Mouse (Mus musculus): ENCODE data around the gene Zdhhc14. TPM values are rescaled to one million over a fixed set of nuclear protein-coding genes. Genes with fewer than 3 reads are reported as not detected.

Zdhhc14 gene
- polyA plus RNA-seq, 1 experiment from 2014 or later, result 0.60 TPM

- Histone ChIP-seq H3K9ac (ENCODE audit: low read length) (no peak overlapping the region), H3K36me3 (ENCODE audit: control insufficient read depth, insufficient read depth, low read length) (no peaks in the 10 kb centered on the region), H3K9me3 (ENCODE audit: control insufficient read depth, low read length) (no peaks in the 10 kb centered on the region), H3K27ac (ENCODE audit: low read length) (no peak overlapping the region), H3K4me2 (ENCODE audit: low read depth, low read length) (no peak overlapping the region), H3K27me3 (ENCODE audit: control insufficient read depth, insufficient read depth, low read depth, low read length) (no peaks in the 10 kb centered on the region), H3K4me3 (ENCODE audit: low read length) (no peak overlapping the region), H3K4me1 (replicated peaks; ENCODE audit: control insufficient read depth, insufficient read depth, low read length) (no peaks in the 10 kb centered on the region)
- WGBS, result 82% methylated on average over 4 of the region's 4 CpGs
- ATAC-seq (ENCODE audit: low read depth), result no peak
Measured at GRCm38 (mm10) chr17:5650124-5650523, 157.8 kb downstream of the Zdhhc14 start.

GRCm38 (mm10) chr17:5650642-5651041 lies 158.3 kb downstream of the Zdhhc14 start:
- H3K4me3 ChIP-seq (ENCODE audit: low read length), result no peak overlapping the region
- no peak for ATAC-seq (ENCODE audit: low read depth)

GRCm38 (mm10) chr17:5651551-5651950 lies 159.2 kb downstream of the Zdhhc14 start:
- Histone ChIP-seq H3K4me2 (ENCODE audit: low read depth, low read length) (no peak overlapping the region), H3K9me3 (ENCODE audit: control insufficient read depth, low read length) (no peaks in the 10 kb centered on the region), H3K9ac (ENCODE audit: low read length) (no peak overlapping the region), H3K4me3 (ENCODE audit: low read length) (no peak overlapping the region), H3K36me3 (ENCODE audit: control insufficient read depth, insufficient read depth, low read length) (no peaks in the 10 kb centered on the region), H3K27ac (ENCODE audit: low read length) (no peak overlapping the region), H3K4me1 (replicated peaks; ENCODE audit: control insufficient read depth, insufficient read depth, low read length) (no peaks in the 10 kb centered on the region), H3K27me3 (ENCODE audit: control insufficient read depth, insufficient read depth, low read depth, low read length) (no peaks in the 10 kb centered on the region)
- no peak for ATAC-seq (ENCODE audit: low read depth)
- WGBS, result 70% methylated on average over 4 of the region's 4 CpGs

More at GRCm38 (mm10) chr17:5650642-5651041, 158.3 kb downstream of the Zdhhc14 start:
- Histone ChIP-seq H3K4me2 (ENCODE audit: low read depth, low read length) (no peak overlapping the region), H3K9me3 (ENCODE audit: control insufficient read depth, low read length) (no peaks in the 10 kb centered on the region), H3K27ac (ENCODE audit: low read length) (no peak overlapping the region), H3K9ac (ENCODE audit: low read length) (no peak overlapping the region), H3K36me3 (ENCODE audit: control insufficient read depth, insufficient read depth, low read length) (no peaks in the 10 kb centered on the region), H3K4me1 (replicated peaks; ENCODE audit: control insufficient read depth, insufficient read depth, low read length) (no peaks in the 10 kb centered on the region), H3K27me3 (ENCODE audit: control insufficient read depth, insufficient read depth, low read depth, low read length) (no peaks in the 10 kb centered on the region)
- WGBS, result 59% methylated on average over 4 of the region's 4 CpGs

- Histone ChIP-seq H3K4me1 (replicated peaks; ENCODE audit: control insufficient read depth, insufficient read depth, low read length) (no peaks in the 10 kb centered on the region), H3K9ac (ENCODE audit: low read length) (no peak overlapping the region), H3K9me3 (ENCODE audit: control insufficient read depth, low read length) (no peaks in the 10 kb centered on the region), H3K27me3 (ENCODE audit: control insufficient read depth, insufficient read depth, low read depth, low read length) (no peaks in the 10 kb centered on the region), H3K4me3 (ENCODE audit: low read length) (no peak overlapping the region), H3K27ac (ENCODE audit: low read length) (no peak overlapping the region), H3K36me3 (ENCODE audit: control insufficient read depth, insufficient read depth, low read length) (no peaks in the 10 kb centered on the region), H3K4me2 (ENCODE audit: low read depth, low read length) (no peak overlapping the region)
- 78% methylated on average over 9 of the region's 9 CpGs for WGBS
- no peak for ATAC-seq (ENCODE audit: low read depth)
Measured at GRCm38 (mm10) chr17:5653981-5654380, 161.6 kb downstream of the Zdhhc14 start.

- no peaks in the 10 kb centered on the region for H3K9me3 ChIP-seq (ENCODE audit: control insufficient read depth, low read length)
- no peaks in the 10 kb centered on the region for H3K36me3 ChIP-seq (ENCODE audit: control insufficient read depth, insufficient read depth, low read length)
- H3K4me2 ChIP-seq (ENCODE audit: low read depth, low read length), result no peak overlapping the region
- no peak overlapping the region for H3K27ac ChIP-seq (ENCODE audit: low read length)
- H3K9ac ChIP-seq (ENCODE audit: low read length), result no peak overlapping the region
- H3K4me1 ChIP-seq (replicated peaks; ENCODE audit: control insufficient read depth, insufficient read depth, low read length), result no peaks in the 10 kb centered on the region
- WGBS, result 79% methylated on average over 4 of the region's 4 CpGs
- no peak for ATAC-seq (ENCODE audit: low read depth)
- no peak overlapping the region for H3K4me3 ChIP-seq (ENCODE audit: low read length)
- no peaks in the 10 kb centered on the region for H3K27me3 ChIP-seq (ENCODE audit: control insufficient read depth, insufficient read depth, low read depth, low read length)
Measured at GRCm38 (mm10) chr17:5655536-5655935, 163.2 kb downstream of the Zdhhc14 start.

- 63% methylated on average over 8 of the region's 8 CpGs for WGBS
- ATAC-seq (ENCODE audit: low read depth), result no peak
Measured at GRCm38 (mm10) chr17:5660317-5661080, 168.1 kb downstream of the Zdhhc14 start.

GRCm38 (mm10) chr17:5666652-5667051 lies 174.3 kb downstream of the Zdhhc14 start:
- no peak for ATAC-seq (ENCODE audit: low read depth)
- 64% methylated on average over 8 of the region's 8 CpGs for WGBS
- Histone ChIP-seq H3K4me3 (ENCODE audit: low read length) (no peak overlapping the region), H3K4me1 (replicated peaks; ENCODE audit: control insufficient read depth, insufficient read depth, low read length) (no peaks in the 10 kb centered on the region), H3K27ac (ENCODE audit: low read length) (no peak overlapping the region), H3K9me3 (ENCODE audit: control insufficient read depth, low read length) (no peaks in the 10 kb centered on the region), H3K36me3 (ENCODE audit: control insufficient read depth, insufficient read depth, low read length) (no peaks in the 10 kb centered on the region), H3K27me3 (ENCODE audit: control insufficient read depth, insufficient read depth, low read depth, low read length) (no peaks in the 10 kb centered on the region), H3K9ac (ENCODE audit: low read length) (no peak overlapping the region), H3K4me2 (ENCODE audit: low read depth, low read length) (no peak overlapping the region)

More at GRCm38 (mm10) chr17:5660317-5661080, 168.1 kb downstream of the Zdhhc14 start:
- Histone ChIP-seq H3K9me3 (ENCODE audit: control insufficient read depth, low read length) (no peaks in the 10 kb centered on the region), H3K4me1 (replicated peaks; ENCODE audit: control insufficient read depth, insufficient read depth, low read length) (no peaks in the 10 kb centered on the region), H3K27ac (ENCODE audit: low read length) (no peak overlapping the region), H3K4me3 (ENCODE audit: low read length) (no peak overlapping the region), H3K9ac (ENCODE audit: low read length) (no peak overlapping the region), H3K4me2 (ENCODE audit: low read depth, low read length) (no peak overlapping the region), H3K27me3 (ENCODE audit: control insufficient read depth, insufficient read depth, low read depth, low read length) (no peaks in the 10 kb centered on the region), H3K36me3 (ENCODE audit: control insufficient read depth, insufficient read depth, low read length) (no peaks in the 10 kb centered on the region)

GRCm38 (mm10) chr17:5668456-5668855 lies 176.1 kb downstream of the Zdhhc14 start:
- WGBS, result 29% methylated on average over 3 of the region's 3 CpGs
- Histone ChIP-seq H3K9me3 (ENCODE audit: control insufficient read depth, low read length) (no peaks in the 10 kb centered on the region), H3K4me2 (ENCODE audit: low read depth, low read length) (no peak overlapping the region), H3K36me3 (ENCODE audit: control insufficient read depth, insufficient read depth, low read length) (no peaks in the 10 kb centered on the region), H3K4me3 (ENCODE audit: low read length) (no peak overlapping the region), H3K27ac (ENCODE audit: low read length) (no peak overlapping the region), H3K9ac (ENCODE audit: low read length) (no peak overlapping the region), H3K4me1 (replicated peaks; ENCODE audit: control insufficient read depth, insufficient read depth, low read length) (no peaks in the 10 kb centered on the region), H3K27me3 (ENCODE audit: control insufficient read depth, insufficient read depth, low read depth, low read length) (no peaks in the 10 kb centered on the region)
- ATAC-seq (ENCODE audit: low read depth), result no peak

GRCm38 (mm10) chr17:5668981-5669380 lies 176.6 kb downstream of the Zdhhc14 start:
- H3K4me3 ChIP-seq (ENCODE audit: low read length), result no peak overlapping the region
- no peaks in the 10 kb centered on the region for H3K36me3 ChIP-seq (ENCODE audit: control insufficient read depth, insufficient read depth, low read length)
- WGBS, result 66% methylated on average over 7 of the region's 7 CpGs
- no peaks in the 10 kb centered on the region for H3K9me3 ChIP-seq (ENCODE audit: control insufficient read depth, low read length)
- H3K27me3 ChIP-seq (ENCODE audit: control insufficient read depth, insufficient read depth, low read depth, low read length), result no peaks in the 10 kb centered on the region
- no peak overlapping the region for H3K27ac ChIP-seq (ENCODE audit: low read length)
- no peak for ATAC-seq (ENCODE audit: low read depth)
- H3K4me1 ChIP-seq (replicated peaks; ENCODE audit: control insufficient read depth, insufficient read depth, low read length), result no peaks in the 10 kb centered on the region
- no peak overlapping the region for H3K9ac ChIP-seq (ENCODE audit: low read length)
- H3K4me2 ChIP-seq (ENCODE audit: low read depth, low read length), result no peak overlapping the region

Measured in lung, embryonic 16.5 days (tissue).